Mouse (Mus musculus): ENCODE measurements around the gene Caprin2. TPM values are rescaled to one million over a fixed set of nuclear protein-coding genes. Genes with fewer than 3 reads are reported as not detected.
A peak's percentile ranks its signal among the peaks of the same experiment; 100 is the strongest.
"Not testable (repeated sequence)": the region's sequence is repeated elsewhere in the genome, so short reads cannot be mapped to it uniquely, and the experiment has no call there.

Gene Caprin2
- 0.63 TPM in 1 of 2 replicates, not detected in the other for polyA plus RNA-seq (2012; ENCODE audit: insufficient read depth, low replicate concordance)

DNA sequence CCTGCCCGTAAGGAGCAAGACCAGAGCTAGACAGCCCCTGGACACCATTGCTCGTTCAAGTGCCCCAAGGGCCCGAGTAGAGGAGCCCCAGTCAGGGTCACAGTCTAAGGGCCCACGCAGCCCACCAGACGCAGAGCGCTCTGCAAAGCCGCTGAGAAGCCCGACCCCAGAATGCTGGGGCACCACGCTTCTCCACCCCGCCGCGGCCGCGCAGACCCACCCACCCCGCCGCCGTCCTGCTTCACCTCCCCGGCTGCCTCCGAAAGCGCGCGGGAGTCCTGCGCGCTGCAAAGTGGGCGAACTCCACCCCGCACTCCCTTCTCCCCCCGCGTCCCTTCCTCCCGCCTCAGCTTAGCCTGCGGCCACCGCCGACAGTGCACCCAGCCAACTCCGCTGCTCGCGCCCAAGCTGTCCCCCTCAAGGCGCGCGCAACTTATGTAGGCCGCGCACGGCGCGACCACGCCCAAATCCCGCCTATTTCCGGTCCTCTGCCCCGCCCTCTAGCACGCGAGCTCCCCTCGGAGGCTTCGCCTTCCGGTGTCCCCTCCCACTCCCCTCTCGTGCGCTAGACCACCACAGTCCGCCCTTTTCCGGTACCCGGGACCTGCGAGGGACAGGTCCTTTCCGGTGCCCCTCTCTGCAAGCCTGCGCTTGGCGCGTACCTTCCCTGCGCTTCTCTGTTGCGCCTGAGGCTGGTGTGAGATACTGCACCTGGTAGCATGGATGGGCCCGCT lies at the start of gene Caprin2:
Caprin2 (minus strand) TSS at position 465 of the 734 bp plus-strand sequence.
- Histone ChIP-seq H3K27me3 (replicated peaks) (no peaks in the 10 kb centered on the region), H3K4me1 (peaks cover 24% of the 10 kb centered on the region), H3K9me3 (no peaks in the 10 kb centered on the region), H3K36me3 (replicated peaks; ENCODE audit: low read length) (no peaks in the 10 kb centered on the region), H3K4me3 (replicated peaks) (peak within 1 kb of the TSS; percentile 91)
- TF ChIP-seq GATA1 (IDR thresholded peaks at IDR 0.05; ENCODE audit: borderline replicate concordance, low read length) (no peak), FLI1 (IDR thresholded peaks at IDR 0.05; ENCODE audit: low read length) (peak; percentile 84)

DNA sequence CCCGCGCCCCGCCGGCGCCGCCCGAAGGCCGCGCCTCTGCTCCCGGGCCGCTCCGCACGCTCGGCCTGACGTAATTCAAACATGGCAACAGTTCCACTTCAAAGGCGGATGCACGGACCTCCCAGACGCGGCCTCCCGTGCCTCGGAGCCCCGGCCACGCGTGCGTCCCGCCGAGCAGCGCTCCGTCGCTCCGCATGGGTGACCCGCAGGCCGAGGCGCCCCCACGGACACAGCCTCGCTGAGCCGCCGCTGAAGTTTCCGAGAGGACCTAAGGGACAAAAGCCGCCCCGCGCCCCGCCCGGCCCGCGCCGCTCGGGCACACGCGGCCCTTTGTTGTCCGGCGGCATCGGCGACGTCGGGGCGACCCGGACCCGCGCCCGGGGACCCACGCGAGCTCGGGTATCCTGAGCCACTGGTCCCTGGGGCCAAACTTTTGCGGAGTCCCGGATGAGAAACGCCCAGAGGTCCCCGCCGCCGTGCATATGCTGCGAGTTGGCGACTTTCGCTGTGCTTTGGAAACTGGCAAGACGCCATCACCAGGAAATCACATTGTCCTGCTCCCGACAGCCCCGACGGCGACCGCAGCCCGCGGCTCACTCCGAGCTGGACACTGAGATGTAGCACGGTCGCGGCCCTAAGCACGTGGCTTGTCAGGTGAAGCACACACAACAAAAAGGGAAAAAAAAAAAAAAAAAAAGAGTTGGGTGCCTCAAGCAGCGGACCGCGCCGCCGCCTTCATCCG lies 48.9 kb upstream of the Caprin2 start:
- peaks cover 27% of the 10 kb centered on the region for H3K4me1 ChIP-seq

DNA sequence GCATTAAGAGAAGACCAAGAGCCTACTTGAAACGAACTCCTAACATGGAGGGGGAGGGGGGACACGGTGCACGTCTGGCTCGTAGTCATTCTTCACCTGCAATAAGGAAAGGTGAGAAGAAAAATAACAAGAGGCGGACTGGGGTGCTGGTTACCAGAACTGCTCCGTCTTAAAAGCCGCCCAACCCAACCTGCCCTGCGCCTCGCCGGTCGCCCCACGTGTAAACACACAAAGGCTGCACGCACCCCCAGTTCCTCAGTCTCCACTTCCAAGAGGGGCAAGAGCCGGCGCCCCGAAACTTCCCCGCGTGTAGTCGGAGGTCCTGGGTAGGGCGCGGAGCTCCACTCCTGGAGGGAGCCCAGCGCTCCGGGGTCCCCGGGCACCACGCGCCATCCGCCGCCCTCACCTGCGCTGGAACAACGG lies 48.3 kb upstream of the Caprin2 start:
- H3K4me3 ChIP-seq (replicated peaks) = peak overlapping the region; percentile 96
- H3K9me3 ChIP-seq = no peaks in the 10 kb centered on the region
- no peaks in the 10 kb centered on the region for H3K27me3 ChIP-seq (replicated peaks)
- peaks cover 31% of the 10 kb centered on the region for H3K4me1 ChIP-seq
- no peaks in the 10 kb centered on the region for H3K36me3 ChIP-seq (replicated peaks; ENCODE audit: low read length)
- TF ChIP-seq GATA1 (IDR thresholded peaks at IDR 0.05; ENCODE audit: borderline replicate concordance, low read length) (no peak), FLI1 (IDR thresholded peaks at IDR 0.05; ENCODE audit: low read length) (no peak)

More for the DNA sequence above, 48.9 kb upstream of the Caprin2 start:
- Histone ChIP-seq H3K4me3 (replicated peaks) (peak overlapping the region; percentile 96), H3K36me3 (replicated peaks; ENCODE audit: low read length) (no peaks in the 10 kb centered on the region), H3K27me3 (replicated peaks) (no peaks in the 10 kb centered on the region), H3K9me3 (no peaks in the 10 kb centered on the region)
- TF ChIP-seq GATA1 (IDR thresholded peaks at IDR 0.05; ENCODE audit: borderline replicate concordance, low read length) (no peak), FLI1 (IDR thresholded peaks at IDR 0.05; ENCODE audit: low read length) (no peak)

DNA sequence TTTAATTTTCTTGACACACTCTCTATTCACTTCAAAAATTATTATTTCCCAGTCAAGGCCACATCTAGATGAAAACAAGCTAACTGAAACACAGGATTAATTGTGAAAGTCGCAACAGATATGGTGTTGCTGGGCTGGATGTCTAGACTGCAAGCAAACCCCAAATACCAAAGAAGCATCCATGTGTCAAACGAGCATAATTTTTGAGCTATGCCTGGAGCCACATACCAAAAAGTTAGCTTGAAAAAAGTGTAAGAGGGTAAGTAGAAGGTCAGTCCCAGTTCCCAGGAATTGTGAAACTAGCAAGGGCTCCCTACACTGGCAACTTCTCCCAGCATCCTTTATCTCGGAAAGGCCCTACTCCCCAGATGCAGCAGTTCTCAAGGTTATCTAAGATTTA lies 47.7 kb upstream of the Caprin2 start:
- Histone ChIP-seq H3K36me3 (replicated peaks; ENCODE audit: low read length) (no peaks in the 10 kb centered on the region), H3K27me3 (replicated peaks) (no peaks in the 10 kb centered on the region), H3K4me3 (replicated peaks) (peak overlapping the region; percentile 80), H3K4me1 (peaks cover 31% of the 10 kb centered on the region), H3K9me3 (no peaks in the 10 kb centered on the region)
- TF ChIP-seq GATA1 (IDR thresholded peaks at IDR 0.05; ENCODE audit: borderline replicate concordance, low read length) (no peak), FLI1 (IDR thresholded peaks at IDR 0.05; ENCODE audit: low read length) (no peak)

DNA sequence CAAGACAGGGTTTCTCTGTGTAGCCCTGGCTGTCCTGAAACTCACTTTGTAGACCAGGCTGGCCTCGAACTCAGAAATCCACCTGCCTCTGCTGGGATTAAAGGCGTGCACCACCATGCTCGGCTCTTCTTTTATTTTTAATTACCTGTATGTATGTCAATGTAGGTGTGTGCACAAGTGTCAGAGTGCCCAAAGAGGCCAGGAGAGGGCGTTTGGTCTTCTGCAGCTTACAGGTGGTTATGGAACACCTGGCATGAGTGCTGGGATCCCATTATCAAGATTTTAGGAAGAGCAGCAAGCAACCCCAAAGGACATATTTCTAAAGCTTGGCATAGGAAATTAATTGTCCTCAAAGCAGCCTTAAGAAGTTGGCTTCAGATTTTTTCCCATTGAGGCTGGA lies 46.4 kb upstream of the Caprin2 start:
- Histone ChIP-seq H3K27me3 (replicated peaks) (no peaks in the 10 kb centered on the region), H3K9me3 (no peaks in the 10 kb centered on the region), H3K4me3 (replicated peaks) (no peak overlapping the region), H3K36me3 (replicated peaks; ENCODE audit: low read length) (peaks cover 6% of the 10 kb centered on the region), H3K4me1 (peaks cover 36% of the 10 kb centered on the region)
- TF ChIP-seq GATA1 (IDR thresholded peaks at IDR 0.05; ENCODE audit: borderline replicate concordance, low read length) (no peak), FLI1 (IDR thresholded peaks at IDR 0.05; ENCODE audit: low read length) (no peak)

DNA sequence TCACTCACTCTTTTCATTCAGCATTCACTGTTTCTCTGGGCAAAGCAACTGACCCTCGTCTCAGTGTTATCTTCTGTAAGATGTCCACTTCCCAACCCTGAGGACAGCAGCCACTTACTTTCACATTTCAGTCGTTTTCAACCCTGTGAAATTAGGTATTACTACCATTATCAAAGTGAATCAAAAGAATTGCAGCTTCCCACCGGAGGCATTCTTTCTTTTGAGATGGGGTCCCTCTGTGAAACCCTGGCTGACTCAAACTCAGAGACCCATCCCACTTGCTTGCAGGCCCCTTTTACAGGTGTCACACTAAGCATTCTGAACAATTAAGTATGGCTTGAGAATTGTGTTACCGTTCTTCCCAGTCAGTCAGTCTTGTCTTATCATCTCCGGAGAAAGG lies 45.8 kb upstream of the Caprin2 start:
- TF ChIP-seq GATA1 (IDR thresholded peaks at IDR 0.05; ENCODE audit: borderline replicate concordance, low read length) = no peak
- TF ChIP-seq FLI1 (IDR thresholded peaks at IDR 0.05; ENCODE audit: low read length) = no peak
- Histone ChIP-seq H3K4me1 (peaks cover 31% of the 10 kb centered on the region), H3K27me3 (replicated peaks) (no peaks in the 10 kb centered on the region), H3K9me3 (no peaks in the 10 kb centered on the region), H3K4me3 (replicated peaks) (peak overlapping the region; percentile 4), H3K36me3 (replicated peaks; ENCODE audit: low read length) (peaks cover 6% of the 10 kb centered on the region)

DNA sequence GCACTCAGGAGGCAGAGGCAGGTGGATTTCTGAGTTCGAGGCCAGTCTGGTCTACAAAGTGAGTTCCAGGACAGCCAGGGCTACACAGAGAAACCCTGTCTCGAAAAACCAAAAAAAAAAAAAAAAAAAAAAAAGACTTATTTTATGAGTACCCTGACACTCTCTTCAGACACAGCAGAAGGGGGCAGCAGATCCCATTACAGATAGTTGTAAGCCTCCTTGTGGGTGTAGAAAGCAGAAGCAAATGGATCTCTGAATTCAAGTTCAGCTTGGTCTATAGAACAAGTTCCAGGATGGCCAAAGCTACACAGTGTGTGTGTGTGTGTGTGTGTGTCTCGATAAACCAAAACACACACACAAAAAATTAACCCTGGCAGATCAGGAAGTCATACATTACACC lies 44.3 kb upstream of the Caprin2 start:
- H3K27me3 ChIP-seq (replicated peaks); H3K9me3 ChIP-seq; H3K36me3 ChIP-seq (replicated peaks; ENCODE audit: low read length); H3K4me3 ChIP-seq (replicated peaks): not testable (repeated sequence)
- H3K4me1 ChIP-seq = peaks cover 33% of the 10 kb centered on the region

DNA sequence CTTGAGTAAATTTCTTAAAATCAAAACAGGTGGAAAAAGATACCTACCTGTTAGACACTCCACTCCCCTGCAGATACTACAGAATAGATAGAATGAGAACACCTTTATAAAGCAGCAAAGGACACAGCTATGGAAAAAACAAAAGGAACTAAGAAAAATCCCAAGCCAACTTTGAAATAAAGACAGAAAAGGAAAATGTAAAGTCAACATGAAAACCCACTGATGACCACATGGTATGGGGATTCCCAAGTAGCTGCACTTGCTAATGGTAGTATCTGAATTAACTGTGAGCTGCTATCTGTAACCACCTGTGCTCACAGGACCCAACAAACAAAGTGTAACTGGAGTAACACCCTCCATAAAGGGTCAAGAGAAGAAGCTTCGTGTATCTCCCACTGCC lies 41.7 kb upstream of the Caprin2 start:
- Histone ChIP-seq H3K4me1 (peaks cover 37% of the 10 kb centered on the region), H3K36me3 (replicated peaks; ENCODE audit: low read length) (peaks cover 20% of the 10 kb centered on the region), H3K4me3 (replicated peaks) (no peak overlapping the region), H3K27me3 (replicated peaks) (no peaks in the 10 kb centered on the region), H3K9me3 (no peaks in the 10 kb centered on the region)
- no peak for TF ChIP-seq GATA1 (IDR thresholded peaks at IDR 0.05; ENCODE audit: borderline replicate concordance, low read length)
- TF ChIP-seq FLI1 (IDR thresholded peaks at IDR 0.05; ENCODE audit: low read length) = no peak

DNA sequence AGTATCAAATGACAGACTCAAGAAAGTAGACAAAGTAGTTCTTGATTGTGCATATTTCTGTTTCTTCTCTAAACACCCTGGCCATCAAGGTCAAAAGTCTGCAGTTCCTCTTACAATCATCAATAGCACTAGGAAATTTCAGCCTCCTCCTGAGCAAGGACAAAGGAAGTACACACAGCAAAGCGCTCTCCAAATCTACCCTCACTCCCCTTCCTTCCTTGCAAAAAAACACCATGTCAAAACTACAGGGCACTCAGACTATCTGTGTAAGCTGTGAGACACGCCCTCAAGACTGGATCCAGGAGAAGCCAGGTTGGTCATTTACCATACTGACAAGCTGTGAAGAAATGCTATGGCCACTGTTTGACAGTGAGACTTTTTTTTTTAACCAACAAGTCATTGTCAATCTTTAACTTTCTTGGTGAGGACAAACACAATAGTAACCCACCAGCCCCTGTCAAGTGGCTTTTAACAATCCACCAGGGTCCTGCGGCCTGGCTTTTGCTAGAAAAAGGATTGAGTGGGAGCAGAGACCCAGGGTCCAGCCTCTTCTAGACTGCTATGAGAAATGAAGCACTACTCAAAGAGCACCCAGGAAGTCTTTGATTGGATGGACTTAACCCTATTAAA lies 39.0 kb upstream of the Caprin2 start:
- no peaks in the 10 kb centered on the region for H3K9me3 ChIP-seq
- H3K36me3 ChIP-seq (replicated peaks; ENCODE audit: low read length) = peaks cover 45% of the 10 kb centered on the region
- no peak overlapping the region for H3K4me3 ChIP-seq (replicated peaks)
- H3K4me1 ChIP-seq = peaks cover 30% of the 10 kb centered on the region
- no peaks in the 10 kb centered on the region for H3K27me3 ChIP-seq (replicated peaks)
- TF ChIP-seq FLI1 (IDR thresholded peaks at IDR 0.05; ENCODE audit: low read length) (no peak), GATA1 (IDR thresholded peaks at IDR 0.05; ENCODE audit: borderline replicate concordance, low read length) (no peak)

DNA sequence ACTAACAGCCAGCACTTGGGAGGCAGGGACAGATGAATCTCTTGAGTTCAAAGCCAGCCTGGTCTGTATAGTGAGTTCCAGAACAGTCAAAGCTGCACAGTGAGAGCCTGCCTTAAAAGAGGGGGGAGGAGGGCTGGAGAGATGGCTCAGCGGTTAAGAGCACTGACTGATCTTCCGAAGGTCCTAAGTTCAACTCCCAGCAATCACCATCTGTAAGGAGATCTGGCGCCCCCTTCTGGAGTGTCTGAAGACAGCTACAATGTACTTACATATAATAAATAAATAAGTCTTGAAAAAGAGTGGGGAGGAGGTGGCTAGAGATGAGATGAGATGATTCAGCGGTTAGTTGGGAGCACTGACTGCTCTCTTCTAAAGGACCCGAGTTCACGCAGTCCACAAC lies 35.2 kb upstream of the Caprin2 start:
- TF ChIP-seq GATA1 (IDR thresholded peaks at IDR 0.05; ENCODE audit: borderline replicate concordance, low read length) (no peak), FLI1 (IDR thresholded peaks at IDR 0.05; ENCODE audit: low read length) (no peak)

More for the DNA sequence above, 35.2 kb upstream of the Caprin2 start:
- Histone ChIP-seq H3K9me3 (no peaks in the 10 kb centered on the region), H3K36me3 (replicated peaks; ENCODE audit: low read length) (peaks cover 71% of the 10 kb centered on the region), H3K4me1 (peaks cover 21% of the 10 kb centered on the region), H3K4me3 (replicated peaks) (no peak overlapping the region), H3K27me3 (replicated peaks) (no peaks in the 10 kb centered on the region)

Data from megakaryocyte, embryonic 14.5 days (primary cell).